Mouse (Mus musculus): ENCODE data around the gene Plce1. TPM values are rescaled to one million over a fixed set of nuclear protein-coding genes. Genes with fewer than 3 reads are reported as not detected.
"Not testable (repeated sequence)": the region's sequence is repeated elsewhere in the genome, so short reads cannot be mapped to it uniquely, and the experiment has no call there.

The Plce1 gene
- polyA plus RNA-seq, 1 experiment from 2014 or later = 4.5 TPM

DNA sequence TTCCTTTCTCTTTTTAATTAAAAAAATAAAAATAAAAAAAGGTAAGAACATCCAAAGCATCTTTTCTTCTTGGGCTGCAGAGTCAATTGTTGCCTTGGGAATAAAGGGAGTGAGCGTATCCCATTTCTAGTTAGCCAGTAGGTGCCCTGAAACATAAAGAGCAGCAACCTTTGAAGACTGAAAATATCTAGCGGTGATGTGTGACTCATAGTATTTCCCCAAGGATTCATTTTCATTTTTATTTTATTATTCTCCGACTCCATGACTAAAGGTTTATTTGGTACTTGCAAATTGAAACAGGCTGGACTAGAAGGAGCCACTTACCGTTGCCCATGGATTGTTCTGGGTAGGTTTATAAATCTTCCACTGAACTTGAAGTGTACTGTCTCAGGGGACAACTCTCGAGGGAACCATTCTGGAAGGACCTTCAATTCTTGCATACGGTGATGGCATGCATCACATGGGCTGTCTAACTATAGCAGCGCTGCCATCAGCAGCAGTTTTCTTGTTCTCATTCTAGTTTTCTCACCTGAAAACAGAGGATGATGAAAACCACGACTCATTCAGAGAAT lies 68.7 kb downstream of the Plce1 start:
- Histone ChIP-seq H3K27me3 (replicated peaks) (no peaks in the 10 kb centered on the region), H3K36me3 (0 out of 2 replicates have a peak, but pooled peaks cover 4% of the 10 kb centered on the region), H3K4me3 (no peak overlapping the region), H3K4me2 (no peak overlapping the region), H3K9me3 (0 out of 2 replicates have a peak, but pooled peaks cover 5% of the 10 kb centered on the region), H3K4me1 (peaks cover 3% of the 10 kb centered on the region; the same call in 1 of the 2 replicates), H3K27ac (replicated peaks) (no peak overlapping the region), H3K9ac (no peak overlapping the region)
- no peak for ATAC-seq (ENCODE audit: extremely low read depth, insufficient number of reproducible peaks, low FRiP score, low TSS enrichment)
- 81% methylated on average over 8 of the region's 8 CpGs for WGBS

DNA sequence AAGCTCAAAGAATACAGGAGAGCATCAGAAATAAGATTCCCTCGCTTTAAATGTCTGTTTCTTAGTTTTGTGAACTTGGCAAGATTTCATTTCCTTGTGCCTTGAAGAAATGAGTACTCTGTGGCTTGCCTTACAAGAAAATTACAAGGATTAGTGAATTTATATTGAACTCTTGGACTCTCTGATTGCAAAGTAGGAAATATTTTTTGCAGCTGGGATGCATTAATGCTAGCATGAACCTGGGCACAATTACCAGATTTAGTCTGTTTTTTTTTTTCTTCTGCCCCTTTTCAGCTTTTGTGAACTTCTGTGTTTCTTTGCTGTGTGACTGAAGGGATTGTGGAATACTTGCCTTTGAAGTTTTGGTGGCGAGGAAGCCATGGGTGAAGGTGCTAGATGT lies 72.6 kb downstream of the Plce1 start:
- WGBS = 69% methylated on average over 2 of the region's 2 CpGs
- ATAC-seq (ENCODE audit: extremely low read depth, insufficient number of reproducible peaks, low FRiP score, low TSS enrichment) = no peak
- H3K27ac ChIP-seq (replicated peaks) = no peak overlapping the region
- 0 out of 2 replicates have a peak, but pooled peaks cover 5% of the 10 kb centered on the region for H3K9me3 ChIP-seq
- no peak overlapping the region for H3K4me3 ChIP-seq
- H3K4me1 ChIP-seq = peaks cover 9% of the 10 kb centered on the region
- no peak overlapping the region for H3K4me2 ChIP-seq
- H3K36me3 ChIP-seq = 0 out of 2 replicates have a peak, but pooled peaks cover 4% of the 10 kb centered on the region
- H3K9ac ChIP-seq = no peak overlapping the region
- H3K27me3 ChIP-seq (replicated peaks) = no peaks in the 10 kb centered on the region

- Histone ChIP-seq H3K9me3 (0 out of 2 replicates have a peak, but pooled peaks cover 5% of the 10 kb centered on the region), H3K36me3 (0 out of 2 replicates have a peak, but pooled peaks cover 4% of the 10 kb centered on the region), H3K27me3 (replicated peaks) (no peaks in the 10 kb centered on the region), H3K4me3 (no peak overlapping the region), H3K9ac (no peak overlapping the region), H3K4me2 (no peak overlapping the region), H3K27ac (replicated peaks) (no peak overlapping the region), H3K4me1 (peaks cover 9% of the 10 kb centered on the region)
- ATAC-seq (ENCODE audit: extremely low read depth, insufficient number of reproducible peaks, low FRiP score, low TSS enrichment) = no peak
- WGBS = 59% methylated on average over 3 of the region's 3 CpGs
Measured at GRCm38 (mm10) chr19:38555399-38555798, 74.5 kb downstream of the Plce1 start.

- H3K4me2 ChIP-seq = no peak overlapping the region
- no peak for ATAC-seq (ENCODE audit: extremely low read depth, insufficient number of reproducible peaks, low FRiP score, low TSS enrichment)
- no peaks in the 10 kb centered on the region for H3K36me3 ChIP-seq
- H3K27ac ChIP-seq (replicated peaks) = no peak overlapping the region
- no peaks in the 10 kb centered on the region for H3K27me3 ChIP-seq (replicated peaks)
- no peak overlapping the region for H3K4me3 ChIP-seq
- no peak overlapping the region for H3K9ac ChIP-seq
- peaks cover 6% of the 10 kb centered on the region for H3K4me1 ChIP-seq
- H3K9me3 ChIP-seq = no peaks in the 10 kb centered on the region
- WGBS = 48% methylated on average over 1 of the region's 1 CpGs
Measured at GRCm38 (mm10) chr19:38558816-38559215, 77.9 kb downstream of the Plce1 start.

- H3K9ac ChIP-seq; H3K27me3 ChIP-seq (replicated peaks); H3K4me2 ChIP-seq; H3K4me3 ChIP-seq; ATAC-seq (ENCODE audit: extremely low read depth, insufficient number of reproducible peaks, low FRiP score, low TSS enrichment); H3K27ac ChIP-seq (replicated peaks); H3K36me3 ChIP-seq; H3K9me3 ChIP-seq: not testable (repeated sequence)
- peaks cover 12% of the 10 kb centered on the region for H3K4me1 ChIP-seq
- 74% methylated on average over 1 of the region's 1 CpGs for WGBS
Measured at GRCm38 (mm10) chr19:38561887-38562286, 81.0 kb downstream of the Plce1 start.

DNA sequence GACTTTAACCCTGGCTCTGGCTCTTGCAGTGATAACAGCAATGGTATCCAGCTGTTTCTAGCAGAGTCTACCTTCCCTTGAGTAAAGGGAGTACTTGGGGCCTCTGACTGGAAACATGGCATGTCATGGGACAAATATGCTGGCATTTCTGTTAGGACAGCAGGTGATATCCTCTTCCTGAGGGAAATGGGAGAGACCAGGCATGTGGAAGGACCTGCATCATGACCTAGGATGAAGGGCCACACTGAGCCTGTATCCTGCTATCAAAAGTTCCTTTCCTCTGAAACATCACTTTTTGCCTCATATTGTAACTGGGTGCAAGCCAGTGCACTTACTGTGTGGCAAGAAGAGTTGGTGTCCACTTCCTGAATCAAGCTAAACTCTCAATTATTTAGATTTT lies 85.2 kb downstream of the Plce1 start:
- H3K27me3 ChIP-seq (replicated peaks) = no peaks in the 10 kb centered on the region
- H3K36me3 ChIP-seq = no peaks in the 10 kb centered on the region
- H3K27ac ChIP-seq (replicated peaks) = no peak overlapping the region
- H3K4me3 ChIP-seq = no peak overlapping the region
- no peak overlapping the region for H3K4me2 ChIP-seq
- H3K4me1 ChIP-seq = peaks cover 30% of the 10 kb centered on the region
- ATAC-seq (ENCODE audit: extremely low read depth, insufficient number of reproducible peaks, low FRiP score, low TSS enrichment) = no peak
- no peaks in the 10 kb centered on the region for H3K9me3 ChIP-seq
- 0 out of 2 replicates have a peak overlapping the region, but pooled peaks have one; percentile 12 for H3K9ac ChIP-seq

- Histone ChIP-seq H3K9ac (peak overlapping the region; percentile 45; the same call in 1 of the 2 replicates), H3K4me3 (no peak overlapping the region), H3K36me3 (no peaks in the 10 kb centered on the region), H3K27me3 (replicated peaks) (no peaks in the 10 kb centered on the region), H3K4me1 (peaks cover 30% of the 10 kb centered on the region), H3K27ac (replicated peaks) (no peak overlapping the region), H3K9me3 (no peaks in the 10 kb centered on the region), H3K4me2 (peak overlapping the region; percentile 52)
- no peak for ATAC-seq (ENCODE audit: extremely low read depth, insufficient number of reproducible peaks, low FRiP score, low TSS enrichment)
- WGBS = 12% methylated on average over 7 of the region's 7 CpGs
Measured at GRCm38 (mm10) chr19:38566752-38567151, 85.8 kb downstream of the Plce1 start.

DNA sequence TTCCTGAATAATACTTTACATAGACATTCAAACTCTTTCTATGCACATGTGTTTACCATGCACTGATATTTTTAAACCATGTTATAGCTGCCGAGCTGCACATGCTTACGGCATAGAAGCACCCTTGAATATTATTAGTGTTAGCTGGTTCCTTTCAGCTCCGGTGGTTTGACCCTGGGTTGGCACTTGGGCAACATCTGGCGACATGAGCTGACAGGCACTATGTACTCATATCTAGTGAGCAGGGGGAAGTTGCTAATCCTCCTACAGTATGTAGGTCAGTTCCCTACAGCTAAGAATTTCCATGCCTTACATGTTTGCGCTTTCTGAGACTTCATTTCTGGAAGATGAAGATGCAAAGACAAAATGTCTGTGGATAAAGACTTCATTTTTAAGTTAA lies 86.4 kb downstream of the Plce1 start:
- no peak overlapping the region for H3K27ac ChIP-seq (replicated peaks)
- 48% methylated on average over 5 of the region's 5 CpGs for WGBS
- H3K4me3 ChIP-seq = no peak overlapping the region
- ATAC-seq (ENCODE audit: extremely low read depth, insufficient number of reproducible peaks, low FRiP score, low TSS enrichment) = no peak
- peaks cover 30% of the 10 kb centered on the region for H3K4me1 ChIP-seq
- no peaks in the 10 kb centered on the region for H3K9me3 ChIP-seq
- H3K36me3 ChIP-seq = no peaks in the 10 kb centered on the region
- H3K27me3 ChIP-seq (replicated peaks) = no peaks in the 10 kb centered on the region
- H3K9ac ChIP-seq = no peak overlapping the region
- H3K4me2 ChIP-seq = no peak overlapping the region

DNA sequence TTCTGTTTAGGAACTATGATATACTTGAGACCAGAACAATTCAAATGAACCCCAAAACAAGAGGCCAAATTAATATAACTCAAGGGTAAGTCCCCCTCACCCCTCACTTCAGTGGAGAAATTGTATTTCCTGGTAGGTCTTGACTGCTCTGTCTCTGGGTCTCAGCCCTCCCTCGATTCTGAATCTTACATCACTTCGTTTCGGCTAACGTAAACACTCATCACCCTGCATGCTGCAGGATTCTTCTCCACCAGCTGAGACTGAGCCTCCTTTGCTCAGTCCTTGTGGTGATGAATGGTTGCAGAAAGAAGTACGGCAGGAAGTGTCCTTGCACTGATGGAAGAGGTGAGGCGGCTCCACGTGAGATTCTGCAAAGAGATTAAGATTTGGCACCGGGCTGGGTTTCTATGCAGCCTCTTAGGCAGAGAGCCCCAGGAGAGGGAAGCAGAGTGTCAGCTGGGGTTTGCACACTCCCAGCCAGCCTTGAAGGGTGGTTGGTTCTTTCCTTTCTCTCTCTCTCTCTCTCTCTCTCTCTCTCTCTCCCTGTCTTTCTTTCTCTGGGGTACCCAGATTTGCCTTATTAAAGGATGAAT lies 97.7 kb downstream of the Plce1 start:
- peaks cover 27% of the 10 kb centered on the region for H3K4me1 ChIP-seq
- WGBS = 21% methylated on average over 8 of the region's 8 CpGs
- 0 out of 2 replicates have a peak overlapping the region, but pooled peaks have one; percentile 30 for H3K4me2 ChIP-seq
- H3K27me3 ChIP-seq (replicated peaks) = no peaks in the 10 kb centered on the region
- no peak for ATAC-seq (ENCODE audit: extremely low read depth, insufficient number of reproducible peaks, low FRiP score, low TSS enrichment)
- no peak overlapping the region for H3K4me3 ChIP-seq
- H3K27ac ChIP-seq (replicated peaks) = no peak overlapping the region
- 0 out of 2 replicates have a peak overlapping the region, but pooled peaks have one; percentile 40 for H3K9ac ChIP-seq
- H3K36me3 ChIP-seq = no peaks in the 10 kb centered on the region
- no peaks in the 10 kb centered on the region for H3K9me3 ChIP-seq

DNA sequence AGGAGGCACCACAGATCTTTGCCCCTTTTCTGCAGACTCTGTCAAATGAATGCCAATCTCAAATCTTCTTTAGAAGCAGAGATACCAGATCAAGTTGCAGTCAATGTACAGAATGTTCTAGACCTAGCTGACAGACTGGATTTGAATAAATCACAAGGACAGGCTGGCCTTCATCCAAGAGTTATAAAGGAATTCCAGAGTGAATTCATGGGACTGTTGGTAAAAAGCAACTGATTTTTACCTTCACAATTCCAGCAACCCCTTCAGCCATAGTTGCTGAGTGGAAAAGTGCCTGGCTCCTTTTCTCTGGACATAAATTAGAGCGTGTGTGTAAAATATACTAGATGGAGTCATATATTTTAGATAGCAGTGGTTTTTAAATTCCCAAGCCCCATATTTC lies 102.0 kb downstream of the Plce1 start:
- WGBS = 66% methylated on average over 1 of the region's 1 CpGs
- no peak overlapping the region for H3K4me2 ChIP-seq
- H3K4me3 ChIP-seq = no peak overlapping the region
- peaks cover 49% of the 10 kb centered on the region for H3K4me1 ChIP-seq
- ATAC-seq (ENCODE audit: extremely low read depth, insufficient number of reproducible peaks, low FRiP score, low TSS enrichment) = no peak
- no peak overlapping the region for H3K9ac ChIP-seq
- no peaks in the 10 kb centered on the region for H3K27me3 ChIP-seq (replicated peaks)
- no peaks in the 10 kb centered on the region for H3K9me3 ChIP-seq
- H3K36me3 ChIP-seq = no peaks in the 10 kb centered on the region
- H3K27ac ChIP-seq (replicated peaks) = peak overlapping the region; percentile 25; the same call in 1 of the 2 replicates

GRCm38 (mm10) chr19:38587559-38587958 lies 106.7 kb downstream of the Plce1 start:
- Histone ChIP-seq H3K27me3 (replicated peaks) (no peaks in the 10 kb centered on the region), H3K4me2 (peak overlapping the region; percentile 51), H3K36me3 (no peaks in the 10 kb centered on the region), H3K9ac (peak overlapping the region; percentile 15; the same call in 1 of the 2 replicates), H3K4me3 (peak overlapping the region; percentile 17; the same call in 1 of the 2 replicates), H3K27ac (replicated peaks) (peak overlapping the region; percentile 70), H3K9me3 (no peaks in the 10 kb centered on the region), H3K4me1 (peaks cover 76% of the 10 kb centered on the region)
- ATAC-seq (ENCODE audit: extremely low read depth, insufficient number of reproducible peaks, low FRiP score, low TSS enrichment) = no peak
- WGBS = 11% methylated on average over 5 of the region's 5 CpGs

DNA sequence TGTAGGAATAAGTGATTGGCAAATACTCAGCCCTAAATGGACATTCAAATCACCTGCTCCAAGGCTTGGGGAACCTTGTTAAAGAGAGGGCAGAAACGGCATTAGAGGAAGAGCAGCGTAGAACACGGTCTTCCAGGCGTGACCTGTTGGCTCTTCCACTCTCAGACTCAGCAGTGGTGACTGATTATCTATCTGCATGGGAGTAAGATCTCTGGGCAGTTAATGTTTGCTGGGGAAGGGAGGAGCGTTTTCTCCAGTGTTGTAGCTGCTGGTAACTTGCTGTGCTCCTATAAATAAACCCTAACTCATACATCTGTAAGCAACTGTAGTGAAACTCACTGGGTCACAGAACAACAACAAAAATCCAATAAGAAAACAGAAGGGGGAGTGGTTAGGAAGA lies 108.6 kb downstream of the Plce1 start:
- no peak overlapping the region for H3K4me2 ChIP-seq
- H3K9ac ChIP-seq = no peak overlapping the region
- H3K4me1 ChIP-seq = peaks cover 78% of the 10 kb centered on the region
- no peaks in the 10 kb centered on the region for H3K9me3 ChIP-seq
- H3K36me3 ChIP-seq = no peaks in the 10 kb centered on the region
- 64% methylated on average over 5 of the region's 5 CpGs for WGBS
- H3K27me3 ChIP-seq (replicated peaks) = no peaks in the 10 kb centered on the region
- ATAC-seq (ENCODE audit: extremely low read depth, insufficient number of reproducible peaks, low FRiP score, low TSS enrichment) = no peak
- H3K27ac ChIP-seq (replicated peaks) = no peak overlapping the region
- H3K4me3 ChIP-seq = no peak overlapping the region

Measured in heart, embryonic 13.5 days (tissue).